18 mouse cellular contexts compared by ENCODE assay signal in the genomic region with DNA sequence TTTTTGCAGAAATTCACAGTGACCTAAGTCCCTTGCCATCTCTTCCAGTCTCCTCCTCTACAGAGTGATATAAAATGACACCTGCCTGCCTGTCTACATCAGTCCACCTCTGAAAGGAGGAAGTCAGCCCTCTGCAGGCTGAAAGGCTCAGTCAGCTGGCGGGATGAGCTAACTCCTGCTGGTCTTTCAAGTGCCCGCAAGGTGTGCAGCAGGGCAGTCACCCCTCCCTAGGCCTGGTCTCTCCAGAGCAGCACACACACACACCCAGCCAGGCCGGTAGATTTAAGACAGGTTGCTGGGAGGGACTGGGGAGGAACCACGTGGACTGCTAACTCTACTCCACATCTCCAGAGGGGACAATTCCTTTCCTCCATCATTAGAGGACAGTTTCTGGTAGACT. TPM values are rescaled to one million over a fixed set of nuclear protein-coding genes. Genes with fewer than 3 reads are reported as not detected.
DNase-seq lines count a peak whose midpoint lies in the region; ATAC-seq and TF ChIP-seq lines count a peak whose summit lies in the region.
"Had no signal": no experiment of that assay in that cellular context is flagged by ENCODE, and none has a peak within 500 bp of the region (broad histone marks: within the 10 kb centered on the region; RNA-seq: fewer than 3 reads in every experiment).

No protein-coding gene starts in this region.

- peak; percentile 54 to 58 for DNase-seq in cerebellum, postnatal 10 days
- no peak for DNase-seq in cerebellum, adult 9-10 months
- DNase-seq in hindbrain, embryonic 14.5 days (ENCODE audit: low spot score): no peak
- DNase-seq in neural tube, embryonic 10.5 days (ENCODE audit: extremely low spot score, low spot score): no peak
- peak; percentile 66 for DNase-seq in stomach, postnatal 0 days (ENCODE audit: low spot score)
- DNase-seq: adrenal gland, postnatal 10 days; heart, adult 11 months; heart, postnatal 4 days; kidney, adult 8-10 months; kidney, postnatal 36 days; lung, adult 18-20 months had no signal

- H3K36me3 ChIP-seq in hindbrain, embryonic 15.5 days: no peaks in the 10 kb centered on the region
- no peaks in the 10 kb centered on the region for H3K36me3 ChIP-seq in hindbrain, embryonic 14.5 days (replicated peaks; ENCODE audit: control insufficient read depth, insufficient read depth)
- no peaks in the 10 kb centered on the region; the same call in 1 of the 2 replicates for H3K36me3 ChIP-seq in neural tube, embryonic 14.5 days (ENCODE audit: control insufficient read depth, insufficient read depth, low read length)
- peaks cover 13% of the 10 kb centered on the region; the same call in 1 of the 2 replicates for H3K36me3 ChIP-seq in stomach, postnatal 0 days (ENCODE audit: control insufficient read depth, insufficient read depth, low read length)
- H3K36me3 ChIP-seq: midbrain, embryonic 10.5 days had no signal

- H3K4me2 ChIP-seq in hindbrain, embryonic 15.5 days: peak overlapping the region; percentile 48
- H3K4me2 ChIP-seq in hindbrain, embryonic 14.5 days (replicated peaks): no peak overlapping the region
- H3K4me2 ChIP-seq in neural tube, embryonic 14.5 days (ENCODE audit: low read depth, low read length): 0 out of 2 replicates have a peak overlapping the region, but pooled peaks have one; percentile 4
- H3K4me2 ChIP-seq in stomach, postnatal 0 days (replicated peaks; ENCODE audit: low read depth): no peak overlapping the region
- H3K4me2 ChIP-seq: embryonic facial prominence, embryonic 12.5 days; heart, embryonic 13.5 days; limb, embryonic 15.5 days had no signal

- H3K9me3 ChIP-seq in hindbrain, embryonic 15.5 days: no peaks in the 10 kb centered on the region
- H3K9me3 ChIP-seq in hindbrain, embryonic 14.5 days (ENCODE audit: control insufficient read depth, low read length): no peaks in the 10 kb centered on the region
- H3K9me3 ChIP-seq in neural tube, embryonic 14.5 days (ENCODE audit: control insufficient read depth, low read length): no peaks in the 10 kb centered on the region
- H3K9me3 ChIP-seq in stomach, postnatal 0 days (ENCODE audit: control insufficient read depth, low read length): no peaks in the 10 kb centered on the region
- H3K9me3 ChIP-seq: embryonic facial prominence, embryonic 12.5 days; heart, embryonic 13.5 days; limb, embryonic 15.5 days; midbrain, embryonic 10.5 days had no signal

- TF ChIP-seq CTCF in stomach, postnatal 0 days (IDR thresholded peaks at IDR 0.05; ENCODE audit: low read depth): peak; percentile 37

- no peak for TF ChIP-seq EP300 in stomach, postnatal 0 days (optimal IDR thresholded peaks at IDR 0.05)

- no peak overlapping the region for H3K9ac ChIP-seq in hindbrain, embryonic 15.5 days
- H3K9ac ChIP-seq in hindbrain, embryonic 14.5 days: no peak overlapping the region
- H3K9ac ChIP-seq in neural tube, embryonic 14.5 days (replicated peaks; ENCODE audit: low read depth, low read length): no peak overlapping the region
- no peak overlapping the region for H3K9ac ChIP-seq in stomach, postnatal 0 days (ENCODE audit: low read length)
- H3K9ac ChIP-seq: embryonic facial prominence, embryonic 12.5 days; heart, embryonic 13.5 days; limb, embryonic 15.5 days had no signal

- H3K4me3 ChIP-seq in hindbrain, embryonic 15.5 days: no peak overlapping the region
- no peak overlapping the region for H3K4me3 ChIP-seq in hindbrain, embryonic 14.5 days (replicated peaks; ENCODE audit: low read length)
- no peak overlapping the region for H3K4me3 ChIP-seq in neural tube, embryonic 14.5 days (ENCODE audit: low read depth, low read length)
- H3K4me3 ChIP-seq in stomach, postnatal 0 days (ENCODE audit: low read depth, low read length): no peak overlapping the region
- H3K4me3 ChIP-seq: embryonic facial prominence, embryonic 12.5 days; heart, embryonic 13.5 days; limb, embryonic 15.5 days; midbrain, embryonic 10.5 days had no signal

- 63% methylated on average over 4 of the region's 4 CpGs for WGBS in hindbrain, embryonic 15.5 days
- WGBS in hindbrain, embryonic 14.5 days: 73% methylated on average over 4 of the region's 4 CpGs
- WGBS in neural tube, embryonic 14.5 days: 75% methylated on average over 4 of the region's 4 CpGs
- 54% methylated on average over 4 of the region's 4 CpGs for WGBS in stomach, postnatal 0 days

- ATAC-seq in hindbrain, embryonic 15.5 days (ENCODE audit: low FRiP score, low read depth): no peak
- no peak for ATAC-seq in hindbrain, embryonic 14.5 days (ENCODE audit: low FRiP score)
- no peak for ATAC-seq in neural tube, embryonic 14.5 days (ENCODE audit: low read depth)
- peak; percentile 73 for ATAC-seq in stomach, postnatal 0 days (ENCODE audit: low FRiP score, low TSS enrichment)
- ATAC-seq in activated CD4-positive, CD25-positive, alpha-beta regulatory T cell, adult 4 months: no peak

- no peak overlapping the region for H3K27ac ChIP-seq in hindbrain, embryonic 15.5 days (replicated peaks)
- H3K27ac ChIP-seq in hindbrain, embryonic 14.5 days: no peak overlapping the region
- no peak overlapping the region for H3K27ac ChIP-seq in neural tube, embryonic 14.5 days (ENCODE audit: low read depth, low read length)
- no peak overlapping the region for H3K27ac ChIP-seq in stomach, postnatal 0 days (replicated peaks)
- H3K27ac ChIP-seq: embryonic facial prominence, embryonic 12.5 days; heart, embryonic 13.5 days; limb, embryonic 15.5 days; midbrain, embryonic 10.5 days had no signal

- H3K27me3 ChIP-seq in hindbrain, embryonic 15.5 days: peaks cover 40% of the 10 kb centered on the region
- H3K27me3 ChIP-seq in hindbrain, embryonic 14.5 days (ENCODE audit: control insufficient read depth, insufficient read depth, low read length): peaks cover 59% of the 10 kb centered on the region
- H3K27me3 ChIP-seq in neural tube, embryonic 14.5 days (ENCODE audit: control insufficient read depth, insufficient read depth, low read length): peaks cover 11% of the 10 kb centered on the region
- H3K27me3 ChIP-seq in stomach, postnatal 0 days (ENCODE audit: control insufficient read depth, insufficient read depth, low read length): no peaks in the 10 kb centered on the region
- H3K27me3 ChIP-seq: limb, embryonic 15.5 days had no signal

- peaks cover 43% of the 10 kb centered on the region for H3K4me1 ChIP-seq in hindbrain, embryonic 15.5 days (replicated peaks)
- peaks cover 30% of the 10 kb centered on the region for H3K4me1 ChIP-seq in hindbrain, embryonic 14.5 days (replicated peaks; ENCODE audit: control insufficient read depth, insufficient read depth, low read length)
- peaks cover 20% of the 10 kb centered on the region for H3K4me1 ChIP-seq in neural tube, embryonic 14.5 days (ENCODE audit: control insufficient read depth, insufficient read depth, low read length)
- H3K4me1 ChIP-seq in stomach, postnatal 0 days (replicated peaks; ENCODE audit: control insufficient read depth, insufficient read depth): peaks cover 6% of the 10 kb centered on the region

RNA-seq across cellular contexts. Expression of gene Nfix, which starts 36.0 kb away (rescaled TPM):
- polyA plus RNA-seq in hindbrain, embryonic 15.5 days (2015; fragmentation: Nextera tagmentation; extraction: Ambion mirVana): 71.2 and 87.6 TPM in 2 replicates
- polyA plus RNA-seq in hindbrain, embryonic 14.5 days (2014; fragmentation: Nextera tagmentation; extraction: Ambion mirVana): 78.8 and 82.4 TPM in 2 replicates
- polyA plus RNA-seq in neural tube, embryonic 14.5 days (2014; fragmentation: Nextera tagmentation; extraction: Ambion mirVana): 68.2 and 91.5 TPM in 2 replicates
- polyA plus RNA-seq in stomach, postnatal 0 days (2015; fragmentation: Nextera tagmentation; extraction: Ambion mirVana): 36.5 and 36.6 TPM in 2 replicates
- polyA plus RNA-seq in activated CD4-positive, CD25-positive, alpha-beta regulatory T cell, adult 4 months (2017; shearing (Covaris generic)): 1 to 10 TPM; 2.0 to 2.2 TPM

RNA-seq across cellular contexts. Expression of gene G430095P16Rik, which starts 41.3 kb away (rescaled TPM):
- polyA plus RNA-seq in hindbrain, embryonic 15.5 days (2015; fragmentation: Nextera tagmentation; extraction: Ambion mirVana): 1.2 and 1.7 TPM in 2 replicates
- 0.55 and 0.71 TPM in 2 replicates for polyA plus RNA-seq in hindbrain, embryonic 14.5 days (2014; fragmentation: Nextera tagmentation; extraction: Ambion mirVana)
- 0.76 and 1.8 TPM in 2 replicates for polyA plus RNA-seq in neural tube, embryonic 14.5 days (2014; fragmentation: Nextera tagmentation; extraction: Ambion mirVana)
- 1.7 and 2.0 TPM in 2 replicates for polyA plus RNA-seq in stomach, postnatal 0 days (2015; fragmentation: Nextera tagmentation; extraction: Ambion mirVana)
- 10 to 100 TPM; 20.2 to 37.5 TPM for polyA plus RNA-seq in activated CD4-positive, CD25-positive, alpha-beta regulatory T cell, adult 4 months (2017; shearing (Covaris generic))

RNA-seq across cellular contexts. Expression of gene Dand5, which starts 58.5 kb away (rescaled TPM):
- polyA plus RNA-seq in hindbrain, embryonic 15.5 days (2015; fragmentation: Nextera tagmentation; extraction: Ambion mirVana): 14.0 and 15.1 TPM in 2 replicates
- polyA plus RNA-seq in hindbrain, embryonic 14.5 days (2014; fragmentation: Nextera tagmentation; extraction: Ambion mirVana): 13.5 and 14.6 TPM in 2 replicates
- 12.3 and 16.9 TPM in 2 replicates for polyA plus RNA-seq in neural tube, embryonic 14.5 days (2014; fragmentation: Nextera tagmentation; extraction: Ambion mirVana)
- 3.3 TPM in 2 replicates for polyA plus RNA-seq in stomach, postnatal 0 days (2015; fragmentation: Nextera tagmentation; extraction: Ambion mirVana)
- polyA plus RNA-seq in activated CD4-positive, CD25-positive, alpha-beta regulatory T cell, adult 4 months (2017; shearing (Covaris generic)): 1 to 10 TPM; 4.2 to 4.5 TPM

Comparison
In these comparisons a context has a peak if more than half of its experiments do, and no peak if none do; other contexts are left out.
1. DNase-seq: peak in cerebellum, postnatal 10 days (2 of 2) and stomach, postnatal 0 days (single experiment); none in cerebellum, adult 9-10 months (single experiment), hindbrain, embryonic 14.5 days (single experiment) and neural tube, embryonic 10.5 days (single experiment).
2. H3K4me2 ChIP-seq: peak in hindbrain, embryonic 15.5 days (single experiment) and neural tube, embryonic 14.5 days (single experiment); none in hindbrain, embryonic 14.5 days (single experiment) and stomach, postnatal 0 days (single experiment).
3. RNA of gene Nfix, which starts 36.0 kb away (polyA plus RNA-seq): 68.2 to 91.5 TPM in neural tube, embryonic 14.5 days, 71.2 to 87.6 TPM in hindbrain, embryonic 15.5 days, 78.8 to 82.4 TPM in hindbrain, embryonic 14.5 days and 36.5 to 36.6 TPM in stomach, postnatal 0 days; 2.0 to 2.2 TPM in activated CD4-positive, CD25-positive, alpha-beta regulatory T cell, adult 4 months; every median in the first group is over 10 times any median in the second.